Mouse (Mus musculus) forebrain, embryonic 13.5 days (tissue): ENCODE measurements around the gene Adam12. TPM values are rescaled to one million over a fixed set of nuclear protein-coding genes. Genes with fewer than 3 reads are reported as not detected.
"Not testable (repeated sequence)": the region's sequence is repeated elsewhere in the genome, so short reads cannot be mapped to it uniquely, and the experiment has no call there.

Experiments used
- ATAC-seq: fragments of 200-750 bp; cut with Nextera tagmentation; 2 replicates; pipeline ENCODE4 v1.8.0; 2017
- H3K27ac ChIP-seq: fragments of 300-500 bp; sonication (generic); 2 replicates; pipeline ENCODE4 v1.5.1; 2015; ENCODE audit warnings: inconsistent platforms, mild to moderate bottlenecking, moderate library complexity
- H3K27me3 ChIP-seq: fragments of 300-500 bp; sonication (generic); 2 replicates; pipeline ENCODE4 v1.6.1; 2015; ENCODE audit warnings: mild to moderate bottlenecking, inconsistent platforms
- H3K36me3 ChIP-seq: fragments of 300-500 bp; sonication (generic); 2 replicates; pipeline ENCODE4 v1.6.1; 2015; ENCODE audit warnings: mild to moderate bottlenecking, inconsistent platforms; ENCODE audit not compliant: poor library complexity, severe bottlenecking
- H3K4me1 ChIP-seq: fragments of 300-500 bp; sonication (generic); 2 replicates; pipeline ENCODE4 v1.6.1; 2015; ENCODE audit warnings: inconsistent platforms
- H3K4me2 ChIP-seq: fragments of 300-500 bp; sonication (generic); 2 replicates; pipeline ENCODE4 v1.6.1; 2015; ENCODE audit warnings: inconsistent platforms, mild to moderate bottlenecking, moderate library complexity
- H3K4me3 ChIP-seq: fragments of 300-500 bp; sonication (generic); 2 replicates; pipeline ENCODE4 v1.5.1; 2015; ENCODE audit warnings: mild to moderate bottlenecking, inconsistent platforms
- H3K9ac ChIP-seq: fragments of 300-500 bp; sonication (generic); 2 replicates; pipeline ENCODE4 v1.6.1; 2015; ENCODE audit warnings: mild to moderate bottlenecking, inconsistent platforms
- H3K9me3 ChIP-seq: fragments of 300-500 bp; sonication (generic); replicated peaks from 2 replicates; pipeline ENCODE4 v1.6.1; 2016; ENCODE audit warnings: inconsistent platforms
- WGBS: fragments of 180-500 bp; shearing (Covaris S2); methylation state at CpG from one replicate; pipeline ENCODE4 v1.1.7; 2015; 5-methylcytosine and 5-hydroxymethylcytosine counted together
- polyA plus RNA-seq: library from polyadenylated mRNA; unstranded; fragments of >200 nt; fragmentation: Nextera tagmentation; extraction: Ambion mirVana; gene quantifications from 2 replicates; pipeline ENCODE4 v1.2.1, GENCODE M21; 2015

The Adam12 gene
- polyA plus RNA-seq, 1 experiment from 2014 or later, result 1.3 TPM

DNA sequence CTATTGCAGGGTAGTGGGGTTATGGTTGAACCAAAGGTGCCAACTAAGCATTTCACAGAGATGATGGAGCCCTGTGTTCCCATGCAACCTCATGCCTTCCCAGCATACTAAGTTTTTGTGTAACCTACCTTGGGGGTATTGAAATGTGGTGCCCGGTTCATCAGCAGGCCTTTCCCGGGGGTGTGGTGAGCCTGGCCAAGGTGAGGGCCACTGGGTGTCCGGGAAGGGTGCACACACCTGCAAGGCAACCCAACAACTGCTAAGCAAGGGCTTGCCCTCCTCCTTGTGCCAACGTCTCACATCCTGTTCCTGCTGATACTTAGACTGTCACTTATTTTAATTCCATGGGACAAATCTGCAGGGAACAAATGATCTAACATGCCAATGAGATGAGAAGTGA lies 323.0 kb downstream of the Adam12 start:
- ATAC-seq, result no peak
- no peaks in the 10 kb centered on the region for H3K4me1 ChIP-seq
- WGBS, result 86% methylated on average over 4 of the region's 4 CpGs

GRCm38 (mm10) chr7:133899391-133899790 lies 332.6 kb downstream of the Adam12 start:
- ATAC-seq, result no peak
- no peaks in the 10 kb centered on the region for H3K9me3 ChIP-seq
- H3K9ac ChIP-seq, result no peak overlapping the region
- H3K36me3 ChIP-seq, result no peaks in the 10 kb centered on the region
- H3K27me3 ChIP-seq, result no peaks in the 10 kb centered on the region
- no peak overlapping the region for H3K4me3 ChIP-seq
- WGBS, result 85% methylated on average over 4 of the region's 4 CpGs
- H3K4me1 ChIP-seq, result no peaks in the 10 kb centered on the region
- no peak overlapping the region for H3K27ac ChIP-seq
- H3K4me2 ChIP-seq, result no peak overlapping the region

More for the DNA sequence above, 323.0 kb downstream of the Adam12 start:
- Histone ChIP-seq H3K27me3 (no peaks in the 10 kb centered on the region), H3K36me3 (no peaks in the 10 kb centered on the region), H3K4me3 (no peak overlapping the region), H3K4me2 (no peak overlapping the region), H3K9me3 (no peaks in the 10 kb centered on the region), H3K27ac (no peak overlapping the region), H3K9ac (no peak overlapping the region)

GRCm38 (mm10) chr7:133891796-133892195 lies 340.1 kb downstream of the Adam12 start:
- no peaks in the 10 kb centered on the region for H3K9me3 ChIP-seq
- H3K4me1 ChIP-seq, result no peaks in the 10 kb centered on the region
- H3K36me3 ChIP-seq, result no peaks in the 10 kb centered on the region
- no peak for ATAC-seq
- H3K27me3 ChIP-seq, result no peaks in the 10 kb centered on the region
- H3K9ac ChIP-seq, result no peak overlapping the region
- no peak overlapping the region for H3K27ac ChIP-seq
- H3K4me2 ChIP-seq, result no peak overlapping the region
- no peak overlapping the region for H3K4me3 ChIP-seq
- 80% methylated on average over 4 of the region's 4 CpGs for WGBS

- H3K27ac ChIP-seq, result no peak overlapping the region
- no peaks in the 10 kb centered on the region for H3K9me3 ChIP-seq
- H3K36me3 ChIP-seq, result no peaks in the 10 kb centered on the region
- H3K4me1 ChIP-seq, result no peaks in the 10 kb centered on the region
- 91% methylated on average over 9 of the region's 9 CpGs for WGBS
- H3K4me3 ChIP-seq, result no peak overlapping the region
- ATAC-seq, result no peak
- no peak overlapping the region for H3K9ac ChIP-seq
- no peaks in the 10 kb centered on the region for H3K27me3 ChIP-seq
- no peak overlapping the region for H3K4me2 ChIP-seq
Observed at GRCm38 (mm10) chr7:133891298-133891697, 340.6 kb downstream of the Adam12 start.

DNA sequence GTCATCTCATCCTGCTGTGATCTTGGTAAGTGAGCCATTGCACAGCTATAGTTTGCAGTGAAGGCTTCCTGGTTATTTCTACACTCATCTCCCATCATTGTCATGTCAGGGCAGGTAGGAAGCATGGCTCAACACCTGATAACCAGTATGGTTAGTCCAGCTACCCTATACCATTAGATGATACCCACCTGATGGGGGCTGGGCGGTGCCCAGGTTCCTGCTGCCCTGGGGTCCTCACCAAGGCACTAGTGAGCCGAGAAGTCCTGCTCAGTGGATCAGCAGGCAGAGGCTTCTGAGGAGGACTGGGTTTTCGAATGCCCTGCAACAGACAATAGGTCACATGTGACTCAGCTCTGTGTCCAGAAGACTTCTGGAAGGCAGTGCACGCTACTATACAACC lies 342.0 kb downstream of the Adam12 start:
- no peaks in the 10 kb centered on the region for H3K9me3 ChIP-seq
- WGBS, result 90% methylated on average over 4 of the region's 4 CpGs
- no peaks in the 10 kb centered on the region for H3K36me3 ChIP-seq
- H3K27ac ChIP-seq, result no peak overlapping the region
- H3K4me3 ChIP-seq, result no peak overlapping the region
- ATAC-seq, result no peak
- H3K9ac ChIP-seq, result no peak overlapping the region
- no peaks in the 10 kb centered on the region for H3K4me1 ChIP-seq
- H3K4me2 ChIP-seq, result no peak overlapping the region
- no peaks in the 10 kb centered on the region for H3K27me3 ChIP-seq

DNA sequence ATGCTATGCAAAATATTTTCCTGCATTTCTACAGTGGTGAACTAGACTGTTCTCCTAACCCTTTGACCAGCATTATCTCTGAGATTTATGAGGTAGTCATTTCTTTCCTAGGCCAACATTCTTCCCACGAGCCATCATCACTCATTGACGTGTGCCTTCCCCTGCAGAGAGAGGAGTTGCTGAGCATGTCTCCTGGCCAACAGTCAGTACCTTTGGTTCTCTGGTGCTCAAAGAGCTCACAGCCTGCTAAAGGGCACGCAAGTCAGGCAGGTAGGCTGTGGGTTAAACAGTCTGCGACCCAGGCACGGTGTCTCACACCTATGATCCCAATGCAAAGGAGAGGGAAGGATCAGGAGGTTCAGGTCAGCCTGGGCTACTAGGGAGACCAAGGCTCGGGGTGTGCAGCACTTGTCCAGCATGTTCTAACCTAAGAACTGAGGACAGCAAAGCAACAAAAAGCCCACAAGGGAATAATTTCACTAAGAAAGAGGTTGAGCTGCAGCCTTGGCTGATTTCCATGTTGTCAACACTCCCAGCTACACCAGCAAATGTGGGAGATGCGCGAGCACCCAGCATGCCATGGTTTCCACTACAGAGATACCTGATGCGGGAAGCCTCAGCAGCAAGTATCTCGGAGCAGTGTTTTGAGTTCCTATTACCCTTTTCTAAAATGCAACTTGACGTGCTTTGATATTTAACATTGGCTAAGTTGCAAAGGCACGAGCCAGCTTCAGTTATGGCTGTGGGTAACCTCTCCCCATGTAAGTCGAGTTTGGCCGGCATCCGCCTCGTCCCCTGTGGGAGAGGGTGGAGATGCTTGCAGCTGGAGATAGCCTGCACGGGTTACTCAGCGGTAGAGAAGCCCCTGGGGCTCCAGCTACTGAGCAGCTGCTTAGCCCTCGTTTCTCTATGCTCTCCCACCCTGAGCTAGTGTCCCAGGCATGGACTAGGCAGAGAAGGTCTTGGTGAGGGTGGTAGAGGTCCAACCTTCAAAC lies 342.7 kb downstream of the Adam12 start:
- Histone ChIP-seq H3K36me3 (no peaks in the 10 kb centered on the region), H3K9me3 (no peaks in the 10 kb centered on the region), H3K4me3 (no peak overlapping the region), H3K27me3 (no peaks in the 10 kb centered on the region), H3K9ac (no peak overlapping the region), H3K4me2 (no peak overlapping the region), H3K27ac (no peak overlapping the region), H3K4me1 (no peaks in the 10 kb centered on the region)
- WGBS, result 88% methylated on average over 19 of the region's 19 CpGs
- ATAC-seq, result no peak

DNA sequence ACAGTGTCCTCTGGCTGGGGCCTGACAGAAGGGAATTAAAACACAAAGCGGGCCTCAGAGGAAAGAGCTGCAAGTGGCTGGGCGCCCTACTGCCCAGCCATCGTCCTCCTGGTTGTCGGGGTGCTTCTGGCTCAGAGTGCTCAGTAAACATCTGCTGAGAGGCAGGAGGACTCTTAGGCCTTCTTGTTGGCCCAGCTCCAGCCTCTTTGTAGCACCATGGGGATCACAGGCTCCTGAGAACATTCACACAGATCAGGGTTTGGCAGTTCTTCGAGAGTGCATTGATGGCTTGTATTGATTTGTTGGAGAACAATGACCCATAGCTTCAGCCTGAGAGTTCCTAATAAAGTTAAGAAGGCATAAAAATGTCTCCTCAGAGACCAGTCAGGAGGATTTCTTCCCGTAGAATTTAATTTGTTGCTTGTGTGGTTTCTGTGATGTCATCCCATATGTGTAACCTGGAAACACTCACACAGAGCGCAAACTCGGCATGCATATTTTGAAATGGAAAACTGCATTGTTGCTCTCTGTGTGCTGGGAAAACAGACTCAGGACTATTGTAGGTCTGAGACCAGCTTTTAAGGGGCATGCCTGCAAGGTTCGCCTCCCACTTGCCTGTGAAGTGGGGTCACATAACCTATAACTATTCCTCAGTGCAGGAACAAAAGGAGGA lies 347.1 kb downstream of the Adam12 start:
- ATAC-seq, result not testable (repeated sequence)
- 72% methylated on average over 5 of the region's 9 CpGs for WGBS

DNA sequence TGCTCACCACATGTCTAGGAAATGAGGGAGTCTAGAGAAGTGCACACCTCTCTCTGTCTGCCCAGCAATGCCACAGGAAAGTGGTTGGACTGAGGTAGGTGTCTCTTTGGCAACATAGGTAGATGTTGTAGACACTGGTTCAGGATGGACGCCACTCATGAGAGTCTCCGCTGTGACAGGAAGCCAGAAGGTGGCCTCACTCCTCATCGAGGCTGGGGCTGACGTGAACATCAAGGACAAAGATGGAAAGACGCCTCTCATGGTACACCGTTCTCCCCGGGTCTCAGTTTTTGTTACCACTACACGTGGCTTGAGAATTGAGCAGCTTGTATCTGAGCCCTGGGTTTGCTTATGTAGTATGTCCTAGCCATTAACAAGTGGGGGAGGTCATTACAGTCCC lies 352.2 kb downstream of the Adam12 start:
- Histone ChIP-seq H3K9ac (no peak overlapping the region), H3K27me3 (no peaks in the 10 kb centered on the region), H3K4me3 (no peak overlapping the region), H3K9me3 (no peaks in the 10 kb centered on the region), H3K36me3 (no peaks in the 10 kb centered on the region), H3K27ac (no peak overlapping the region), H3K4me1 (no peaks in the 10 kb centered on the region), H3K4me2 (no peak overlapping the region)
- ATAC-seq, result no peak
- WGBS, result 93% methylated on average over 8 of the region's 8 CpGs

More for the DNA sequence above, 347.1 kb downstream of the Adam12 start:
- H3K4me3 ChIP-seq, H3K27ac ChIP-seq, H3K4me2 ChIP-seq, H3K27me3 ChIP-seq, H3K36me3 ChIP-seq, H3K9ac ChIP-seq, H3K4me1 ChIP-seq, H3K9me3 ChIP-seq: not testable (repeated sequence)

DNA sequence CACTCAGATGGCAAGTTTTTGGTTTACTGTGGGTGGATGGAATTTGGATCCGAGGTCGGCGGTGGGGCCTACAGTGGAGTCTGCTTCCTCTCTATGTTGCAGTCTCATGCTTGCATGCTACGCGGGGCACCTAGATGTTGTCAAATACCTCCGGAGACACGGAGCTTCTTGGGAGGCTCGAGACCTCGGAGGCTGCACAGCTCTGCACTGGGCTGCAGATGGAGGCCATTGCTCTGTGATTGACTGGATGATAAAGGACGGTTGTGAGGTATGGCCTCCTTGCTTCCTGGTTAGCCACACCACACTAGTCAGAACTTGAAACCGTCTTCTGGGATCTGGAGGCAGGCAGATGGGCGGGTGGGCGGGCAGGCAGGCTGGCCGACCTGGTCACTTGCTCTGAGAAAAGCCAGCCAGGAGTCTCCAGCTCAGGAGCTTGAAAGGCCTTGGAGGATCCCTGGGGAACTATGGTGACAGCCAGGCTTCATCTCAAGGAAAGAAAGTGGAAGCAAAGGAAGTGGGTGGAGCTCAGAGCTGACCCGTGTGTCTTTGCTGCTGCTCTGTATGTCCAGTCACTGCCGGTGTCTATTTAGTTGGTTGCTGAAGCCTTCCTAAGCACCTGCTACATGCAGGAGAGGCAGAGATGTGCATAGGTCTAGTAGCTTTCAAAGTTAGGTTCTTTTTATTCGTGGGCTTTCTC lies 355.2 kb downstream of the Adam12 start:
- no peaks in the 10 kb centered on the region for H3K9me3 ChIP-seq
- no peaks in the 10 kb centered on the region for H3K4me1 ChIP-seq
- no peaks in the 10 kb centered on the region for H3K27me3 ChIP-seq
- no peak overlapping the region for H3K27ac ChIP-seq
- H3K36me3 ChIP-seq, result no peaks in the 10 kb centered on the region
- ATAC-seq, result no peak
- no peak overlapping the region for H3K4me3 ChIP-seq
- WGBS, result 88% methylated on average over 17 of the region's 17 CpGs
- H3K9ac ChIP-seq, result no peak overlapping the region
- H3K4me2 ChIP-seq, result no peak overlapping the region

GRCm38 (mm10) chr7:133876139-133876538 lies 355.8 kb downstream of the Adam12 start:
- Histone ChIP-seq H3K4me2 (no peak overlapping the region), H3K9me3 (no peaks in the 10 kb centered on the region), H3K27ac (no peak overlapping the region), H3K4me3 (no peak overlapping the region), H3K9ac (no peak overlapping the region), H3K27me3 (no peaks in the 10 kb centered on the region), H3K4me1 (no peaks in the 10 kb centered on the region), H3K36me3 (no peaks in the 10 kb centered on the region)
- no peak for ATAC-seq
- WGBS, result 82% methylated on average over 3 of the region's 3 CpGs

DNA sequence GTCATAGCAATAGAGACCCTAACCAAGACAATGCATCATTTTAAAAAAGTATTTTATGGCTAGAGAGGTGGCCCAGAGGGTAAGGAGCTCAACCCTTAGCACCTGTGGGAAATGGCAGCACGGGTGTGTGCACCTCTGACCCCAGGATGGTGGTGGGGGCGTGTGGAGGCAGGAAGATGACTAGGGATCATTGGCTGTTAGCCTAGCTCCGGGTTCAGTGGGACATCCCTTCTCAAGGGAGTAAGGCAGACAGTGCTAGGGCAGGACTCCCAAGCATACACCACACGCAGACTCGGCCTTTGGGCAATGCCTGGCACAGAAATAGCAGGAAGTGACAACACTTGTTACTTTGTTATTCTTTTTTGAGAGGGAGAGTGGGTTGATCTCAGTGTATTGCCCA lies 359.2 kb downstream of the Adam12 start:
- ATAC-seq, result no peak
- WGBS, result 92% methylated on average over 5 of the region's 5 CpGs
- H3K27me3 ChIP-seq, result no peaks in the 10 kb centered on the region
- no peak overlapping the region for H3K4me3 ChIP-seq
- no peak overlapping the region for H3K27ac ChIP-seq
- no peaks in the 10 kb centered on the region for H3K36me3 ChIP-seq
- H3K9ac ChIP-seq, result no peak overlapping the region
- H3K9me3 ChIP-seq, result no peaks in the 10 kb centered on the region
- H3K4me1 ChIP-seq, result no peaks in the 10 kb centered on the region
- no peak overlapping the region for H3K4me2 ChIP-seq

- no peak for ATAC-seq
- no peak overlapping the region for H3K27ac ChIP-seq
- no peaks in the 10 kb centered on the region for H3K36me3 ChIP-seq
- H3K9ac ChIP-seq, result no peak overlapping the region
- H3K4me3 ChIP-seq, result no peak overlapping the region
- H3K9me3 ChIP-seq, result no peaks in the 10 kb centered on the region
- 86% methylated on average over 4 of the region's 4 CpGs for WGBS
- no peaks in the 10 kb centered on the region for H3K27me3 ChIP-seq
- no peak overlapping the region for H3K4me2 ChIP-seq
- no peaks in the 10 kb centered on the region for H3K4me1 ChIP-seq
Observed at GRCm38 (mm10) chr7:133870265-133870664, 361.7 kb downstream of the Adam12 start.
